Mouse (Mus musculus) kidney, postnatal 0 days (tissue): ENCODE measurements around the gene Igf2bp3. TPM values are rescaled to one million over a fixed set of nuclear protein-coding genes. Genes with fewer than 3 reads are reported as not detected.
A peak's percentile ranks its signal among the peaks of the same experiment; 100 is the strongest.

Experiments used
- ATAC-seq: fragments of 200-750 bp; cut with Nextera tagmentation; replicated peaks from 2 replicates; pipeline ENCODE4 v1.8.0; 2017; ENCODE audit warnings: low read depth, moderate number of reproducible peaks, moderate TSS enrichment, moderate library complexity; ENCODE audit not compliant: low FRiP score
- DNase-seq: peaks from one replicate; pipeline ENCODE4 v3.0.0-alpha.2; 2016; ENCODE audit warnings: low spot score
- H3K27ac ChIP-seq: fragments of 300-500 bp; sonication (generic); 2 replicates; pipeline ENCODE4 v1.5.1; 2014; ENCODE audit warnings: mild to moderate bottlenecking
- H3K27me3 ChIP-seq: fragments of 300-500 bp; sonication (generic); 2 replicates; pipeline ENCODE4 v1.6.1; 2014; ENCODE audit warnings: low read length, mixed read lengths; ENCODE audit not compliant: insufficient read depth
- H3K36me3 ChIP-seq: fragments of 300-500 bp; sonication (generic); 2 replicates; pipeline ENCODE4 v1.6.1; 2014; ENCODE audit warnings: low read length, mixed read lengths; ENCODE audit not compliant: insufficient read depth
- H3K4me1 ChIP-seq: fragments of 300-500 bp; sonication (generic); replicated peaks from 2 replicates; pipeline ENCODE4 v1.6.1; 2014; ENCODE audit warnings: antibody characterized with exemption, low read length, mixed read lengths; ENCODE audit not compliant: insufficient read depth
- H3K4me2 ChIP-seq: fragments of 300-500 bp; sonication (generic); 2 replicates; pipeline ENCODE4 v1.6.1; 2014; ENCODE audit warnings: mild to moderate bottlenecking, low read length, moderate library complexity, mixed read lengths
- H3K4me3 ChIP-seq: fragments of 300-500 bp; sonication (generic); replicated peaks from 2 replicates; pipeline ENCODE4 v1.5.1; 2014; ENCODE audit warnings: low read depth, low read length
- H3K9ac ChIP-seq: fragments of 300-500 bp; sonication (generic); 2 replicates; pipeline ENCODE4 v1.6.1; 2014; ENCODE audit warnings: low read depth, low read length
- H3K9me3 ChIP-seq: fragments of 300-500 bp; sonication (generic); replicated peaks from 2 replicates; pipeline ENCODE4 v1.6.1; 2016; ENCODE audit warnings: low read length, inconsistent platforms, mixed read lengths
- CTCF ChIP-seq: IDR thresholded peaks from 2 replicates; pipeline ENCODE4 v1.5.1; 2016; ENCODE audit warnings: antibody characterized with exemption, low read depth, mild to moderate bottlenecking, moderate library complexity
- WGBS: fragments of 180-500 bp; shearing (Covaris S2); extraction: QIAGEN DNeasy Blood & Tissue Kit; methylation state at CpG from one replicate; pipeline ENCODE4 v1.1.7; 2014; 5-methylcytosine and 5-hydroxymethylcytosine counted together
- polyA plus RNA-seq: library from polyadenylated mRNA; unstranded; fragments of >200 nt; fragmentation: Nextera tagmentation; extraction: Ambion mirVana; gene quantifications from 2 replicates; pipeline ENCODE4 v1.2.1, GENCODE M21; 2015

The Igf2bp3 gene
- polyA plus RNA-seq, 1 experiment from 2014 or later: 20.6 TPM

- Histone ChIP-seq H3K9me3 (no peaks in the 10 kb centered on the region), H3K4me2 (no peak overlapping the region), H3K27ac (no peak overlapping the region), H3K9ac (no peak overlapping the region), H3K4me1 (no peaks in the 10 kb centered on the region), H3K36me3 (no peaks in the 10 kb centered on the region), H3K4me3 (no peak overlapping the region), H3K27me3 (no peaks in the 10 kb centered on the region)
- 76% methylated on average over 3 of the region's 3 CpGs for WGBS
- DNase-seq: no peak
- no peak for ATAC-seq
- no peak for TF ChIP-seq CTCF
These were observed 58.0 kb downstream of the Igf2bp3 start for GRCm38 (mm10) chr6:49156826-49157175.

GRCm38 (mm10) chr6:49156170-49156825, 58.5 kb downstream of the Igf2bp3 start:
- Histone ChIP-seq H3K4me3 (no peak overlapping the region), H3K27ac (no peak overlapping the region), H3K27me3 (no peaks in the 10 kb centered on the region), H3K4me1 (no peaks in the 10 kb centered on the region), H3K4me2 (no peak overlapping the region), H3K36me3 (no peaks in the 10 kb centered on the region), H3K9me3 (no peaks in the 10 kb centered on the region), H3K9ac (no peak overlapping the region)
- 88% methylated on average over 5 of the region's 5 CpGs for WGBS
- no peak for ATAC-seq
- no peak for TF ChIP-seq CTCF
- no peak for DNase-seq

GRCm38 (mm10) chr6:49151465-49151864, 63.3 kb downstream of the Igf2bp3 start:
- no peak overlapping the region for H3K4me2 ChIP-seq
- H3K9me3 ChIP-seq: no peaks in the 10 kb centered on the region
- H3K27me3 ChIP-seq: no peaks in the 10 kb centered on the region
- WGBS: 69% methylated on average over 4 of the region's 4 CpGs
- no peak for DNase-seq
- H3K9ac ChIP-seq: no peak overlapping the region
- H3K36me3 ChIP-seq: no peaks in the 10 kb centered on the region
- no peak overlapping the region for H3K4me3 ChIP-seq
- ATAC-seq: no peak
- no peak for TF ChIP-seq CTCF
- H3K4me1 ChIP-seq: no peaks in the 10 kb centered on the region; the same call in 1 of the 2 replicates
- H3K27ac ChIP-seq: peak overlapping the region; percentile 86; the same call in 1 of the 2 replicates

- Histone ChIP-seq H3K27ac (peak overlapping the region; percentile 86; the same call in 1 of the 2 replicates), H3K36me3 (no peaks in the 10 kb centered on the region), H3K9ac (no peak overlapping the region), H3K4me1 (no peaks in the 10 kb centered on the region; the same call in 1 of the 2 replicates), H3K4me2 (no peak overlapping the region), H3K27me3 (no peaks in the 10 kb centered on the region), H3K9me3 (no peaks in the 10 kb centered on the region), H3K4me3 (no peak overlapping the region)
- TF ChIP-seq CTCF: no peak
- ATAC-seq: no peak
- WGBS: 66% methylated on average over 9 of the region's 9 CpGs
- no peak for DNase-seq
These were observed 64.2 kb downstream of the Igf2bp3 start for GRCm38 (mm10) chr6:49150349-49151229.

- H3K27ac ChIP-seq: peak overlapping the region; percentile 86
- H3K4me2 ChIP-seq: no peak overlapping the region
- no peaks in the 10 kb centered on the region for H3K9me3 ChIP-seq
- ATAC-seq: 0 out of 2 replicates have a peak, but pooled peaks have one; percentile 8
- no peaks in the 10 kb centered on the region; the same call in 1 of the 2 replicates for H3K4me1 ChIP-seq
- H3K4me3 ChIP-seq: no peak overlapping the region
- H3K9ac ChIP-seq: no peak overlapping the region
- no peak for DNase-seq
- no peaks in the 10 kb centered on the region for H3K27me3 ChIP-seq
- no peaks in the 10 kb centered on the region for H3K36me3 ChIP-seq
- no peak for TF ChIP-seq CTCF
- 71% methylated on average over 5 of the region's 5 CpGs for WGBS
These were observed 65.4 kb downstream of the Igf2bp3 start for GRCm38 (mm10) chr6:49149202-49149930.

- Histone ChIP-seq H3K9me3 (no peaks in the 10 kb centered on the region), H3K27ac (peak overlapping the region; percentile 86), H3K4me2 (no peak overlapping the region), H3K9ac (no peak overlapping the region), H3K4me1 (no peaks in the 10 kb centered on the region; the same call in 1 of the 2 replicates), H3K27me3 (no peaks in the 10 kb centered on the region), H3K4me3 (no peak overlapping the region), H3K36me3 (no peaks in the 10 kb centered on the region)
- no peak for TF ChIP-seq CTCF
- ATAC-seq: peak; percentile 88
- 26% methylated on average over 4 of the region's 4 CpGs for WGBS
- DNase-seq: peak; percentile 70
These were observed 66.0 kb downstream of the Igf2bp3 start for GRCm38 (mm10) chr6:49148781-49149180.
